10 mouse cellular contexts compared by ENCODE assay signal in genomic region chr11:117118248-117118647, GRCm38 (mm10). TPM values are rescaled to one million over a fixed set of nuclear protein-coding genes. Genes with fewer than 3 reads are reported as not detected.
A peak's percentile ranks its signal among the peaks of the same experiment; 100 is the strongest.
DNase-seq lines count a peak whose midpoint lies in the region; ATAC-seq and TF ChIP-seq lines count a peak whose summit lies in the region.
"Had no signal": no experiment of that assay in that cellular context is flagged by ENCODE, and none has a peak within 500 bp of the region (broad histone marks: within the 10 kb centered on the region; RNA-seq: fewer than 3 reads in every experiment).

No protein-coding gene starts in this region.

- DNase-seq in gastrocnemius, adult 2 months, result no peak
- DNase-seq in gastrocnemius, postnatal 36 days, result no peak
- no peak for DNase-seq in lung, postnatal 36 days
- no peak for DNase-seq in left cerebral cortex, postnatal 4 days
- no peak for DNase-seq in left cerebral cortex, adult 9 months (ENCODE audit: low spot score in 2 of 2)
- DNase-seq: embryo, embryonic 11 days had no signal

- 0 out of 2 replicates have a peak, but pooled peaks cover 8% of the 10 kb centered on the region for H3K36me3 ChIP-seq in lung, embryonic 15.5 days
- 0 out of 2 replicates have a peak, but pooled peaks cover 4% of the 10 kb centered on the region for H3K36me3 ChIP-seq in hindbrain, embryonic 15.5 days
- H3K36me3 ChIP-seq in neural tube, embryonic 15.5 days, result peaks cover 3% of the 10 kb centered on the region; the same call in 1 of the 2 replicates
- H3K36me3 ChIP-seq: intestine, embryonic 15.5 days had no signal

- ATAC-seq in lung, embryonic 15.5 days (ENCODE audit: borderline replicate concordance, extremely low read depth, low FRiP score, low TSS enrichment), result no peak
- ATAC-seq in hindbrain, embryonic 15.5 days (ENCODE audit: low FRiP score, low read depth), result no peak
- ATAC-seq in neural tube, embryonic 15.5 days (ENCODE audit: low FRiP score), result no peak
- ATAC-seq: intestine, embryonic 15.5 days had no signal

- H3K27me3 ChIP-seq in lung, embryonic 15.5 days, result no peaks in the 10 kb centered on the region
- no peaks in the 10 kb centered on the region for H3K27me3 ChIP-seq in hindbrain, embryonic 15.5 days
- H3K27me3 ChIP-seq in neural tube, embryonic 15.5 days (replicated peaks), result no peaks in the 10 kb centered on the region

- intact Hi-C loops in gastrocnemius, adult 2 months (cut with DNase I), result no loop called here
- intact Hi-C loops in gastrocnemius, postnatal 36 days (cut with DNase I), result no loop called here
- intact Hi-C loops in left cerebral cortex, postnatal 4 days (cut with DNase I), result loop anchor here (5.0 kb wide), 1 partner anchor 54 kb away; no protein-coding TSS in a partner anchor

- H3K9ac ChIP-seq in lung, embryonic 15.5 days, result 0 out of 2 replicates have a peak overlapping the region, but pooled peaks have one; percentile 5
- no peak overlapping the region for H3K9ac ChIP-seq in hindbrain, embryonic 15.5 days
- no peak overlapping the region for H3K9ac ChIP-seq in neural tube, embryonic 15.5 days (replicated peaks)
- H3K9ac ChIP-seq: intestine, embryonic 15.5 days had no signal

- no peaks in the 10 kb centered on the region for H3K9me3 ChIP-seq in lung, embryonic 15.5 days
- no peaks in the 10 kb centered on the region for H3K9me3 ChIP-seq in hindbrain, embryonic 15.5 days
- no peaks in the 10 kb centered on the region for H3K9me3 ChIP-seq in neural tube, embryonic 15.5 days (replicated peaks)
- H3K9me3 ChIP-seq: intestine, embryonic 15.5 days had no signal

- H3K4me1 ChIP-seq in lung, embryonic 15.5 days, result peaks cover 74% of the 10 kb centered on the region
- H3K4me1 ChIP-seq in hindbrain, embryonic 15.5 days (replicated peaks), result peaks cover 82% of the 10 kb centered on the region
- peaks cover 76% of the 10 kb centered on the region for H3K4me1 ChIP-seq in neural tube, embryonic 15.5 days

- peak overlapping the region; percentile 93 for H3K4me3 ChIP-seq in gastrocnemius, adult 2 months
- H3K4me3 ChIP-seq in lung, embryonic 15.5 days, result no peak overlapping the region
- no peak overlapping the region for H3K4me3 ChIP-seq in hindbrain, embryonic 15.5 days
- no peak overlapping the region for H3K4me3 ChIP-seq in neural tube, embryonic 15.5 days (replicated peaks)
- H3K4me3 ChIP-seq: intestine, embryonic 15.5 days had no signal

- peak overlapping the region; percentile 99 for H3K27ac ChIP-seq in gastrocnemius, adult 2 months
- peak overlapping the region; percentile 31; the same call in 1 of the 2 replicates for H3K27ac ChIP-seq in lung, embryonic 15.5 days
- peak overlapping the region; percentile 15; the same call in 1 of the 2 replicates for H3K27ac ChIP-seq in hindbrain, embryonic 15.5 days (replicated peaks)
- no peak overlapping the region for H3K27ac ChIP-seq in neural tube, embryonic 15.5 days (replicated peaks)

- peak overlapping the region; percentile 65; the same call in 1 of the 2 replicates for H3K4me2 ChIP-seq in lung, embryonic 15.5 days
- H3K4me2 ChIP-seq in hindbrain, embryonic 15.5 days, result peak overlapping the region; percentile 20
- peak overlapping the region; percentile 33; the same call in 1 of the 2 replicates for H3K4me2 ChIP-seq in neural tube, embryonic 15.5 days

- TF ChIP-seq CTCF in gastrocnemius, adult 2 months (IDR thresholded peaks at IDR 0.05), result no peak

- 58% methylated on average over 4 of the region's 4 CpGs for WGBS in lung, embryonic 15.5 days
- WGBS in hindbrain, embryonic 15.5 days, result 50% methylated on average over 4 of the region's 4 CpGs
- 58% methylated on average over 4 of the region's 4 CpGs for WGBS in neural tube, embryonic 15.5 days

RNA-seq across cellular contexts. Expression of gene Sec14l1, which starts 3.3 kb away (rescaled TPM):
- 10 to 100 TPM; 52.3 to 52.8 TPM for total RNA-seq in gastrocnemius, adult 2 months (2021)
- total RNA-seq in gastrocnemius, postnatal 36 days (2021), result 10 to 100 TPM; 37.6 to 42.9 TPM
- 68.9 and 73.9 TPM in 2 replicates for polyA plus RNA-seq in lung, embryonic 15.5 days (2015; fragmentation: Nextera tagmentation; extraction: Ambion mirVana)
- polyA plus RNA-seq in hindbrain, embryonic 15.5 days (2015; fragmentation: Nextera tagmentation; extraction: Ambion mirVana), result 57.2 and 63.0 TPM in 2 replicates
- polyA plus RNA-seq in neural tube, embryonic 15.5 days (2015; fragmentation: Nextera tagmentation; extraction: Ambion mirVana), result 52.0 and 52.1 TPM in 2 replicates
- 100 to 1,000 TPM; 127 to 130 TPM for total RNA-seq in left cerebral cortex, postnatal 4 days (2021)
